Mouse (Mus musculus) brain, embryonic 14.5 days (tissue): ENCODE results near the gene Nell1.

Experiments
- CTCF ChIP-seq: fragments of 200-500 bp; IDR thresholded peaks from 2 replicates; pipeline ENCODE4 v1.5.1; 2012; ENCODE audit warnings: inconsistent platforms, mild to moderate bottlenecking, moderate library complexity, borderline replicate concordance; ENCODE audit not compliant: insufficient read depth, insufficient read length; ENCODE audit errors: extremely low read depth
- POLR2A ChIP-seq: fragments of 200-500 bp; IDR thresholded peaks from 2 replicates; pipeline ENCODE4 v1.6.1; 2012; ENCODE audit warnings: mild to moderate bottlenecking, inconsistent platforms, borderline replicate concordance; ENCODE audit not compliant: poor library complexity, insufficient read depth, insufficient read length, severe bottlenecking; ENCODE audit errors: extremely low read depth

- no peak for TF ChIP-seq POLR2A
- no peak for TF ChIP-seq CTCF
Observed at GRCm38 (mm10) chr7:50686337-50686736, 711.7 kb downstream of the Nell1 start.
